Mouse (Mus musculus) spleen, adult 2 months (tissue): ENCODE data around the gene Psmd11. TPM values are rescaled to one million over a fixed set of nuclear protein-coding genes. Genes with fewer than 3 reads are reported as not detected.

Experiments used
- DNase-seq, 2 experiments: peaks; one replicate each; pipeline versions ENCODE4 v3.0.0 to v3.0.0-alpha.2; 2012 to 2021; ENCODE audit warnings: low spot score in 2 of 2, low read depth in 1 of 2
- H3K27ac ChIP-seq: fragments of 200-500 bp; 2 replicates; pipeline ENCODE4 v1.5.1; 2012; ENCODE audit warnings: low read length, inconsistent platforms; ENCODE audit not compliant: insufficient read depth
- H3K27me3 ChIP-seq: fragments of 200-500 bp; 2 replicates; pipeline ENCODE4 v1.6.1; 2012; ENCODE audit warnings: mild to moderate bottlenecking, moderate library complexity, low read length, inconsistent platforms; ENCODE audit not compliant: control insufficient read depth, insufficient read depth
- H3K36me3 ChIP-seq: fragments of 200-500 bp; 2 replicates; pipeline ENCODE4 v1.6.1; 2012; ENCODE audit warnings: mild to moderate bottlenecking, low read length, inconsistent platforms; ENCODE audit not compliant: control insufficient read depth, insufficient read depth
- H3K4me1 ChIP-seq: fragments of 200-500 bp; 2 replicates; pipeline ENCODE4 v1.6.1; 2011; ENCODE audit warnings: inconsistent platforms; ENCODE audit not compliant: control insufficient read depth, insufficient read depth, insufficient read length
- H3K4me3 ChIP-seq: fragments of 200-500 bp; 2 replicates; pipeline ENCODE4 v1.5.1; 2011; ENCODE audit warnings: mild to moderate bottlenecking, inconsistent platforms; ENCODE audit not compliant: insufficient read depth, insufficient read length; ENCODE audit errors: extremely low read depth
- CTCF ChIP-seq: fragments of 200-500 bp; IDR thresholded peaks from 2 replicates; pipeline ENCODE4 v1.5.1; 2011; ENCODE audit warnings: mild to moderate bottlenecking, inconsistent platforms; ENCODE audit not compliant: insufficient read depth, insufficient read length, insufficient replicate concordance; ENCODE audit errors: extremely low read depth
- POLR2A ChIP-seq: fragments of 200-500 bp; IDR thresholded peaks from 2 replicates; pipeline ENCODE4 v1.6.1; 2011; ENCODE audit warnings: low read depth, low read length, inconsistent platforms
- WGBS: fragments of 180-500 bp; shearing (Covaris S2); methylation state at CpG from one replicate; pipeline ENCODE4 v1.1.7; 2018; 5-methylcytosine and 5-hydroxymethylcytosine counted together
- polyA plus RNA-seq: library from polyadenylated mRNA; depleted of rRNA; stranded (reverse); fragments of >200 nt; gene quantifications from 2 replicates; pipeline ENCODE4 v1.2.3, GENCODE M21; 2012; rRNA removed

The Psmd11 gene
- polyA plus RNA-seq, 1 experiment = 21.3 TPM

GRCm38 (mm10) chr11:80513796-80514195 lies 85.4 kb downstream of the Psmd11 start:
- Histone ChIP-seq H3K36me3 (no peaks in the 10 kb centered on the region), H3K4me1 (peaks cover 27% of the 10 kb centered on the region), H3K4me3 (no peak overlapping the region), H3K27me3 (no peaks in the 10 kb centered on the region), H3K27ac (no peak overlapping the region; the same call in 1 of the 2 replicates)
- DNase-seq = no peak
- TF ChIP-seq CTCF (no peak), POLR2A (no peak)
- 11% methylated on average over 7 of the region's 7 CpGs for WGBS

DNA sequence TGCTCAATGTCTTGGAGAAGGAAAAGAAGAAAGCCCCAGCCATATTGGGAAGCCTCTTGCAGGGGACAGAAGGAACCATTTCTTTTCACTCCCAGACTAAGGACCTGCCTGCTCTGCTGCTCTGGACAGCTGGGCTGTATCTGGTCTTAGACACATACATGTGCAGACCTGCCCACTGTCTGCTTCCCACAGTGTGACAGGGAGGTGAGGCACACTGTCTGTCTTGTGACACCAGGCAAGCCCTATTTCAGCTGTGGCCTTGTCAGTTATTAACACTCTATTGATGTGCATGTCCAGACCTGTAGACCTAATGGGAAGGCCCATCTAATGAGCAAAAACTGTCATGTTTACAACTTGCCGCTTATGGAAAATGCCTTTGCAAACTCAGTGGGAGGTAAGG lies 86.9 kb downstream of the Psmd11 start:
- Histone ChIP-seq H3K27me3 (no peaks in the 10 kb centered on the region), H3K4me3 (no peak overlapping the region), H3K27ac (no peak overlapping the region), H3K36me3 (no peaks in the 10 kb centered on the region), H3K4me1 (peaks cover 16% of the 10 kb centered on the region)
- WGBS = 92% methylated on average over 1 of the region's 1 CpGs
- DNase-seq = no peak
- no peak for TF ChIP-seq CTCF
- no peak for TF ChIP-seq POLR2A

- peaks cover 14% of the 10 kb centered on the region for H3K4me1 ChIP-seq
- H3K4me3 ChIP-seq = no peak overlapping the region
- TF ChIP-seq POLR2A (no peak), CTCF (no peak)
- no peak overlapping the region for H3K27ac ChIP-seq
- DNase-seq = no peak
- H3K36me3 ChIP-seq = no peaks in the 10 kb centered on the region
- WGBS = 95% methylated on average over 8 of the region's 8 CpGs
- no peaks in the 10 kb centered on the region for H3K27me3 ChIP-seq
Measured at GRCm38 (mm10) chr11:80515895-80516294, 87.5 kb downstream of the Psmd11 start.

- Histone ChIP-seq H3K27ac (no peak overlapping the region), H3K4me3 (no peak overlapping the region), H3K27me3 (no peaks in the 10 kb centered on the region), H3K4me1 (peaks cover 6% of the 10 kb centered on the region; the same call in 1 of the 2 replicates), H3K36me3 (no peaks in the 10 kb centered on the region)
- WGBS = 80% methylated on average over 9 of the region's 9 CpGs
- no peak for DNase-seq
- TF ChIP-seq CTCF (no peak), POLR2A (no peak)
Measured at GRCm38 (mm10) chr11:80518421-80519367, 90.3 kb downstream of the Psmd11 start.

- Histone ChIP-seq H3K36me3 (no peaks in the 10 kb centered on the region), H3K4me1 (peaks cover 7% of the 10 kb centered on the region; the same call in 1 of the 2 replicates), H3K4me3 (no peak overlapping the region), H3K27me3 (no peaks in the 10 kb centered on the region), H3K27ac (no peak overlapping the region)
- DNase-seq = no peak
- no peak for TF ChIP-seq POLR2A
- no peak for TF ChIP-seq CTCF
- 83% methylated on average over 2 of the region's 2 CpGs for WGBS
Measured at GRCm38 (mm10) chr11:80521148-80521547, 92.7 kb downstream of the Psmd11 start.

Other genes with a start within 250 kb of the Psmd11 start
- 7.3 and 10.0 TPM in 2 replicates for gene Rnf135, start 244.8 kb upstream of the Psmd11 start, polyA plus RNA-seq
- 4.0 and 5.4 TPM in 2 replicates for gene Rhot1, start 219.6 kb upstream of the Psmd11 start, polyA plus RNA-seq
- 2.2 and 2.9 TPM in 2 replicates for gene Rhbdl3, start 127.7 kb upstream of the Psmd11 start, polyA plus RNA-seq
- 3.5 and 4.7 TPM in 2 replicates for gene 5730455P16Rik, start 50.6 kb upstream of the Psmd11 start, polyA plus RNA-seq
- 64.0 and 67.3 TPM in 2 replicates for gene Zfp207, start 45.3 kb upstream of the Psmd11 start, polyA plus RNA-seq
- 4.7 and 9.2 TPM in 2 replicates for gene Cdk5r1, start 48.4 kb downstream of the Psmd11 start, polyA plus RNA-seq